Mouse (Mus musculus): ENCODE measurements around the gene Gm20696. TPM values are rescaled to one million over a fixed set of nuclear protein-coding genes. Genes with fewer than 3 reads are reported as not detected.

Gene Gm20696
- total RNA-seq, 2 experiments from 2014 or later: 6.2 to 6.5 TPM

DNA sequence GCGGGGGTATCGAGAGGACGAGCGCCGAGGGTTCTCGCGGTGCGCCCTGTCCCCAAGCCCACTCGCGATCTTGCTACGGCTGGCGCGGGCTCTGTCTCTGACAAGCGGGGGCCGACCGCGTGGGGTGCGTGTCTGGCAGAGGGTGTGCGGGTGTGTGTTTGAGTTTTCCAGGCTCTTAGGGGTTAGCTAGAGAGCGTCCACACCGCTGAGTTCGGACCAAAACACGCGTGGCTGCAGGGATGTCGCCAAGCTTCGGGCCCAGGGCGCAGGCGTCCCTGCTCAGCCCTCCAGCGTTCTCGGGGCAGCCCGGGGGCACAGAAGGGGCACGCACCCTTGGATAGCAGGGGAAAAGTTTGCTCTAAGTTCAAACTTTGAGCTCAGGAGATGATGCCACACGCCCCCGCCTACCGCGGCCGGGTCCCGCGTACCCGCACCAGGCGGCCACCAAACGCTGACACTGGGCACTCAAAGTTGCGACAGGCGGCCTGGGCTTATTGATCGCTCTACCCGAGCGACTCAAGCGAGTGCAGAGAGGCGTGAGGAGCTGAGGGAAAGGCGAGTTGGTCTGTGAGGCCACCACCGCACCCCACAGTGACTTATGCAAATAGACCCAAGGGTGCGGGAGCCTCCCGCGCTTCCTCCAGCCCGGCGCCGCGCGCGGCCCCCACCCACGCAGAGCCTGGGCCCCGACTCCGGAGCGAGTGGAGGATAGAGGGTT lies 144.8 kb downstream of the Gm20696 start:
- peak; percentile 22 to 36 for DNase-seq (ENCODE audit: low spot score in 2 of 2)

DNA sequence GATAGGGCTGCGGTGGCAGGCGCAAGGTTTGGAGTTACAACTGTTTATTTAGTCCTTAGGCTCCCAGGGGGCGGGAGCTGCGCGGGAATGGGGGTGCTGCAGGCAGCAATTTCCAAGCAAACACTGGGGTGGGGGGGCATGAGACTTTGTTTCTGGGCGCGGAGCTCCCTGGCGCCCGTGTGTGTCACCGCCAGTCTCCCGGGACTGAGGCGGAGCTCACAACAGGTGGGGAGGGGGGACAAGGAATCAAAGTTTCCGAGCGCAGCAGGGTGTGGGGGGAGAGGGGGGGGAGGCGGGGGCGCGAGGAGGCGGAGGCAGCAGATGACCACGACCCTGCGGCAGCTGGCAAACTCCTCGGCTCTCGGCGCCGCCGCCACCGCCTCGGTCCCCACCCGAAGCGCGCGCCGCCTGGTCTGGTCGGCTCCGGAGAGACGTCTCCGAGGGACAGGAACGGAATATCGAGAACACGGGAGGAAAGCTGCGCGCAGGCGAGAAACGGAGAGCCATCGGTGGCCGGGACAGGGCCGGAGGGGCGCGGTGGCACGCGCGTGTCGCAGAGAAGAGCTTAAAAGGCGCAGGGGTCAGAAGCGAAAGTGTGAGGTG lies 145.5 kb downstream of the Gm20696 start:
- DNase-seq (ENCODE audit: low spot score in 2 of 2): peak; percentile 22 to 32

DNA sequence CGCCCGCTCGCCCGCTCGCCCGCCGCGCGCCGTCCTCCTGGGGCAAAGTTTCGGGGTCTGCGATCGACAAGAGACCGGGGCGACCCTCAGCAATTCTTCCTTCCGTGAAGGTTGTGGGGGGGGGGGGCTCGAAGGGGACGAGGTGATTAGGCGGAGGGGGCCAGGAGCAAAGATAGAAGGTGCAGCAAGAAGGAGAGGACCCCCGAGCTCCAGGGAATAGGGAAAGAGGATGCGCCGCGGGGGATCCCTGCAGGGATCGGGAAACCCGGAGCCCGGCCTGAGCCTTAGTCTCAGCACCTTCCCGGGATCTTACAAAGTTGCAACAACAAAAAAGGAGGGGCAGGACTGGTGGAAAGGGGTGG lies 145.9 kb downstream of the Gm20696 start:
- DNase-seq (ENCODE audit: low spot score in 2 of 2): no peak

DNA sequence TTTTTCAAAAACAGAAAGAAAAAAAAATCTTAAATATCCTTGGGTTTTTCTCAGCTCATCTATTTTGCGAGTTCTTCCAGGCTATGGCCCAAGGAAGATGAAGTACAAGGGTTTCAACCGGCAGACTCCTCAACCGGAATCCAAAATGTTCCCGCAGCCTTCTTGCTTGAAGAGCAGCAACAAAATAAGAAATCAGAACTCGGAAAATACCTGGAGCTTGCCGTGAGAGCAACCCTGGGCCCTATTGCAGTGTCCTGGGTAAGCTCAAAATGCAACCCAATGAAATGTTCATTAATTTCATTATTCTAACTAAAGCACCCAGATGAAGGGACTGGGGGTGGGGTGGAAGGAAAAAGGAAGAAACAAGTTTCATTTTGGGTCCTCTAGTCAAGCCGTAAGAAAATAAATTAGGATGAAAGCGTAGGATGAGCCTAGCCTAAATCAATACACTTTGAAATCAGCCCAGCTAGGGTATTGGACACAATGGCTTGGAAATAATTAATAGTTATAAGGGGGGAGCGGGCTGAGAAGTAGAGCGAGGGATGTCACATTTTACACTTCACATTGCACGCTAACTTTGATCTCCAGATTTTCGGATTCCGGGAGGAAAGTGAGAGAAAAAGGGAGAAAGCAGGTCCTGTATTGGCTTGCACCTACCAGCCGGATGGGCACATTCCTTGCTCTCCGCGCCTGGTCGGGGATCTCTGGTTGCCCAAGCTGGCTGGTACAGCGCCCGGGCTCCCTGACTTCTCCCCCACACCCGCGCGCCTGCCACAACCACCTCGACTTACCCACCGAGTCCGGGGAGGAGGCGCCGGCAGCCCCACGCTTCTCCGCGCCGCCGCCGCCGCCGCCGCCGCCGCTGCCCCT lies 146.6 kb downstream of the Gm20696 start:
- DNase-seq (ENCODE audit: low spot score in 2 of 2): peak; percentile 16 to 20

DNA sequence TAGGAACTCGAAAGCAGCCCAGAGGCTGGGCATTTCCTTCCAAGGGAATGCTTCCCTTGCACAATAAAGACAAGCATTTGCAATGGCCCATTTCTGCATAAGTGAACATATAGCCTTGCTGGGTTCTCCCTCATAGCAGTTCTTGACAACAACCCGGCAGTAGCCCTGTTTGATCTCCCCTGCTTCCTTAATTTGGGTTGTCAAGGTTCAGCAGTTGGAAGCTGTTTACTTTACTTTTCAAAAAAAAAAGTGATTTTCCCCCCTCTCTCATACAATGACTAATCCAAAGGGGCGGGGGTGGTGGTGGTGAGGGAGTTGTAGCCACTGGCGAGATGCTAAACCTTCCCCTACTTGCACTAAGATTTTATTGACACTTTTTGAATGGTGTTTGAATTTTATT lies 147.5 kb downstream of the Gm20696 start:
- DNase-seq (ENCODE audit: low spot score in 2 of 2): no peak

DNA sequence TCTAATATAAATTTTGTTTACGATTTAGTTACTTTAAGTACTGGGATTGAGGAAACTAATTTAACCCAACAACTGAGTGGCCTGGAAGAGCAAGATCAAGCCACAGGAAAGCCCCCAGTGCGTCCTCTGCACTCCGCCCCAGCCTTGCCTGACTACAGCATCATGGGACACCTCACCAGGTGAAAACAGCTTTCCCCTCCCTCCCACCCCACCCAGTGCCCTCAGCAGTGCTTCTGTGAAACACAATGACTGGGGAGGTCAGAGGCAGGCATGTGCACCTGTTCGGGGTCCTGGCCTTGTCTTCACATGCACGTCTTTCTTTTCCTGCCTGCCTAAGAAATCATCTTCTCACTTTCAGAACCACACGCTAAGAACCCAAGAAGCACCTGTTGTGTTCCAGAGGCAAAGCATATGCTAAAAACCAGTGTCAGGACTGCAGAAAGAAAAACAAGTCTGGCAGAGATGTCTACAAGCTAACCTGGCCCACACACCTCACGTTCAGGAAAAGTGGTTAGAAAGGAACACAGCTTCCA lies 150.9 kb downstream of the Gm20696 start:
- no peak for DNase-seq (ENCODE audit: low spot score in 2 of 2)

DNA sequence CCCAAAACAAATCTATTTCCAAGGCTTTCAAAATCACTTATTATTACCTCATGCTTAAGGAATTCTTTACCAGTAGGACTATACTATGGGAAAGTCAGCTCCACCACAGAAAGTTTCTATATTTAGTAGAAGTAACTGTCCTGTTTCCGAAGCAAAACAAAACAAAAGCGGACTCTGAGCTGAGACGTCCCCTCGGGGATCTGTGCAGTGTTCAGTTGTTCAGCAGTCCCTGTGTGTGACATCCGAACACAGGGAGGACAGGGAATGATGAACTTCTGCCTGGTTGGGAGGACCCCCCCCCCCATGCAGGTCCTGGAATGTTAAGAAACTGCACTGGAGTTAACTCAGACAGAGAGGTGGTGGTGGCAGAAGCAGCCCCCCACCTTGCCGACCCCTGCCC lies 154.7 kb downstream of the Gm20696 start:
- DNase-seq (ENCODE audit: low spot score in 2 of 2): no peak

DNA sequence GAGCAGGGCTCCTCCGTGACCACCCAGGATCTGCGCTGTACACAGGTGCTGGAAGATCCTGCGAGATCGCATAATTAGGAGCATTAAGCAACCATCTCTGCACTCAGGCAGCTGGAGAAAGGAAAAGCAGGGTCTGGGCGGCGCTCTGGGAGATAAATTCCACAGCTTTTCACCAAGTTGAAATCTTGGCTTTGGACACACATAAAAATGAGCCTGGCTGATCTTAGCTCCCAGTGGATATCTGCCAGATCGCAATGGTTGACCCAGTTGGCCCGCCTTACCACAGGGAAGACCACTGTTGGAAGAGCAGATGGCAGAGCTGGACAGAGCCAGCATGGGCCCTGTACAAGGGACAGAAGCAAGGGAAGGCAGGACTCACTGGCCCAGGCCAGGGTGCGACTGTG lies 157.4 kb downstream of the Gm20696 start:
- DNase-seq (ENCODE audit: low spot score in 2 of 2): peak; percentile 16 to 60

DNA sequence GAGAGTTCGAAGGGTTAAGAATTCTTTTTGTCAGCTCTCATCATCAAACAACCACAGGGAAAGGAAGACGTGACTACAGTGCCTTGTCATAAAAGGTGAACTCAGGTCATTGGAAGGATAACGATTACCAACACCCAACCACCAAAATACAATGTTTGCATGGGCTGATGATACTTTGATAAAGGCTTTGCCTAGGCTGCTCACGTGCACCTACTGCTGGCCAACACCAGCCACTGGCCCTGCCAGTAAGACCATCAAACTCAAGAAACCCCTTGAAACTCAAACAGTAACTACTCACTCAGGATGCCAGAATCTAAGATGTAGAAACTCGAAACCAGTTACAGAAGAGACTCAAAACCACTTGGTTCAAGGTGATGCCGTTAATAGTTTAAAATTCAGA lies 159.8 kb downstream of the Gm20696 start:
- DNase-seq (ENCODE audit: low spot score in 2 of 2): no peak

DNA sequence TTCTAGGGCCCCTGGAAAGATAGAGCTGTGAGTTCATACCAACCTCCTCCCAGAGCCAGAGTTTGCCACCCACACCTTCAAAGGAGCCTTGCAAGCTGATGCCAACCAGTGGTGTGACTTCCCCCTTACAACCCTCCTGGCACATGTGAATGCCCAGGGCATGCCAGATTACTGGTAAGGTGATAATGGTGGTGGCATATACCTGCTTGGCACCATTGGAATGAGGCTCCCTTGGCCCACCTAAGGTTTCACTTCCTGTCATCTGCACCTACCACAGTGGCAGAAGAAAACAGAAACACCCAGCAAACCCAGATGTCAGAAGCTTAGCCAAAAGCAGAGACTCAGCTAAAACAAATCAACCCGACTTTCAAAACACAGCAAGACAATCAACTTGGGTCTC lies 162.9 kb downstream of the Gm20696 start:
- no peak for DNase-seq (ENCODE audit: low spot score in 2 of 2)

DNA sequence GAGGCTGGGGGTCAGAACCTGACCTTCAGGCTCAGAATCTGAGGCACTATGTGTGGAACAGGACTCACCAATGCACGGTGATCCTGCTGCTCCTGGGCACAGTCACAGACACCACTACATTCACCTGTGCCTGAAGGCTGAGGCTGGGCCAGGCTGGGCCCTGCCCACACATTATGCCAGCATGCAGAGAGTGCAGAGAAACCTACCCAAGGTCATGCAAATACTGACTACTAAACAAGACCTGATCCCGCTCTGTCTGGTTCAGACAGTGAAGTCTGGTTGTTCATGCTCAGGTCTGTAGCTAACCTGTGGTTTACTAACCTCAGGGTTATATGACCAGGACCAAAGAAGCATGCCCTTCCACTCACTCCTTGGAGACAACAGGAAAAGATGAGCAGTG lies 163.9 kb downstream of the Gm20696 start:
- no peak for DNase-seq (ENCODE audit: low spot score in 2 of 2)

DNA sequence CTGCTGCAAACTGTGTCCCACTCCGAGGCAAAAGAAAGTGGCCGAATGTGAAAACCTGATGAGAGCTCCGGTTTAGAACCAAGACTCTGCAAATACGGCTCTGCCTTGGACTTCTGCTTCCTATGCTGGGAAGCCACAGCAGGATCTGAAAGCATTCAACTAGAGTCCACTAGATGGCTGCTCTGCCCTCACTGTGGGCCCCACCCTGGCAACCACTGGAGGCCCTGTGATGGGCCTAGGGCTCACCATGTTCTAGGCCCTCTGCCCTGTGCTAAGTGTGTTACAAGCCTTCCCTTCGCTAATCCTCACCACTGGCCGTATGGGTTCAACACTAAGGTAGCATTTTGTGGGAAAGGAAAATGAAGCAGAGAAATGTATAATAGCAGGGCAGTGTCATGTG lies 164.3 kb downstream of the Gm20696 start:
- no peak for DNase-seq (ENCODE audit: low spot score in 2 of 2)

DNA sequence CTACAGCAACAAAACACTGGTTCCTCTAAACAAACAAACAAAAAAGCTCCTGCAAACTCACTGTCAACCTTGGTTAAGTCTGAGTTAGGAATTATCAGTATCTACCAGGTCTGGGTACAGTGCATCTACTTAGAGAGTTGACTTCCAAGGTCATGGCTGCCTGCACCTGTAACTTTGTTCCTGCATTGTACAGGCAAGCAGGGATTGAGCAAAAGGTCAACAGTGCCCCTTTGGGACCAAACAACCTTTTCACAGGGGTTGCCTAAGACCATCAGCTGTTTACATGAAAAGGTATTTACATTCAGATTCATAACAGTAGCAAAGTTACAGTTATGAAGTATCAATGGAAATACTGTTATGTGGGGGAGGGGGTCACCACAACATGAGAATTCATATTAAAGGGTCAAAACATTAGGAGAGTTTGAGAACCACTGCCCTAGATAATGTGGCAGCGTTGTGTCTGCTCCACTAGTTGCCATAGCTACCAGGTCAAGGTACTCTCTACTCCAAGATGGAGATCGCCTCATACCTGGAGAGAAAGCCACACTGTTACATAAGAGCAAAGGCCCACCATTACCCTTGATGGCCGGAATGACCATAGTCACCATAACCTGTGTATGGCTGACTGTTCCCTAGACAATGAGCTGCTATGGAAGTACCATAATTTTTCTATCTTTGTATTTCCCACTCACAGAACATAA lies 165.9 kb downstream of the Gm20696 start:
- no peak for DNase-seq (ENCODE audit: low spot score in 2 of 2)

DNA sequence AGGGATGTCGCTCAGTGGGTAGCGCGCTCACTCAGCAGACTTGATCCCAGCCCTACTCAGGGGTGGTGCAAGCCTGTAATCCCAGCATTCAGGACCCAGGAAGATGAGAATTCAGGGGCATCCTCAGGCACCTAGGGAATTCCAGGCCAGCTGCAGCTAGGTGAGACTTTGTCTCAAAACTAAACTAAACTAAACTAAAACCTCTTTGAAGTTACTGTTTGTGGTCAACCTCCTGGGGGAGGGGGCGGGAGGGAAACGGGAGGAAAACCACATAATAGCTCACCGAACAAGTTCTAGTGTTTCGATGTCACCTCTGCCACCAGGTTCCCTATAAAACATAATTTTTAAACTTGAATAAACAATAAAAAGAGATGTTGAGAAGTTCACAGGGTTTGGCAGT lies 168.5 kb downstream of the Gm20696 start:
- DNase-seq (ENCODE audit: low spot score in 2 of 2): no peak

DNA sequence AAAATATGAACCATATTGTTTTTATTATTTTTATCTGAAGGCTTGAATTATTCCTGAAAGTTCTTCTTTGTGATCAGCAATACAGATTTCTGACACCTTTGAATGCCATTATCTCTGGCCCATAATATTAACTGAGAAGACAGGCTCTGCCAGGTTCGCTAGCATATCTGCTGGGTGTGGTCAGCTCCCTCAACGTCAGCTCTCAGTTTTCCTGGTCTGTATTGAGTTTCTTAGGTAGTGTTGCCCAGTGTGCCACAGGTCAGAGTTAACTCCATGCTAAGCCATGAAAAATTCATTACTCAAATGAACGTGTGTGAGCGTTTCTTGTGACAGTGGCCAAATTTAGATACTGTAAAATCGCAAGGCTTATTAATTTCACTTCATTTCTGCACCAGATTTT lies 170.5 kb downstream of the Gm20696 start:
- no peak for DNase-seq (ENCODE audit: low spot score in 2 of 2)

DNA sequence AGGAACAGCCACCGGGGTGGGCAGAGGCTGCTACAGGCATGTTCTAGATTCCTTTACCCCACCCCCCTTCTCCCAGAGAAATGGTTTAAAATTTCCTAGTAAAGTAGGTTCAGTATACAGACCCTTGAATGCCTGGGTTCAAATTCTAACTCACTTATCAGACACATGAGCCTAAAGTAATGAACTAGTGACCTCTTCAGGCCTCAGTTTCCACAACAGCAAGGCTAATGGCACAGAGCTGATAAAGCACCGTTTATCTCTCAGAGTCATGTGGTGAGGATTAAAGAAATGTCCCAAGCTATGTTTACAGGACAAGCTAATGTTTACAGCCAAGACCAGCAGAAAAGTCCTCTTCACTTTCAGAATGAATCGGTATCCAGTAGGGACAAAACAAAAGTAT lies 173.7 kb downstream of the Gm20696 start:
- DNase-seq (ENCODE audit: low spot score in 2 of 2): no peak

DNA sequence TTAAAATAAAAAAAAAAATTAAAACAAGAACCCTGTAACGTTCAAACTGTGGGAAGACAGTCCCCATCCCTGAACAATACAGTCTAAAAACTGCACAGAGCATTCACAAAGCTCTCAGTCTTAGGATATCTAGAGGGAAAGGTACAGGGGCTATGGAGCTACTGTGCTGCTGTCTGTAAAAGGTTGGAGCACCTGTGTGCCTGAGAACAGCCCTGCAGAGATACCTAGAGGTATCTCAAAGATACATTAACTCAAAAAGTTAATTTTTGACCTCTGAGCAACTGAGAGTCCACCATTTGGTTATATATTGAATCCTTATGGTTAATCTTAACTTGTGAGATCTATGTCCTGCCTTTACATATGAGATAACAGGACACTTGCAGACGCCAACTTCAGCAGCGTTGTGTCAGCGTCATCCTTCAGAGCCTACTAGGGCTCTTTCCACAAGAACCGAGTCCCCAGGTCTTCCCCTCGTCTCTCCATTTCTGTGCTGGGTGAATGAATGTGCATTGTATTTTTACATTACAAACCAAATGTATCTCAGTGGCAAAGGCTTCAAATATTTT lies 174.5 kb downstream of the Gm20696 start:
- DNase-seq (ENCODE audit: low spot score in 2 of 2): no peak

DNA sequence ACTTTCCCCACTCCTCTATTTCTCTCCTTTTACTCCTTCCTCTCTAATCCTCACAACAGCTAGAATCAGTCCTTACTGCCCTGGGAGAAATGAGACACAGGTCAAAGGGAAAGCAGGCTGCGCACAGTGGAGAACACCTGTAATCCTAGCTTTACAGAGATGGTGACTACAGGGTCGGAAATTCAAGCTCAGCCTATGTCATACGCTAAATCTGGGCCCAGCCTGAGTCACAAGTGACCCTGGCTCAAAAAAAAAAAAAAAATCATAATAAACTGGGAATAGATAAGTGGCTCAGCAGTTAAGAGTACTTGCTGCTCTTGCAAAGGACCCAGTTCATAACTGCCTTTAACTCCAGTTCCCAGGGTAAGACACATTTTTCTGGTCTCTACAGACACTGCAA lies 175.5 kb downstream of the Gm20696 start:
- DNase-seq (ENCODE audit: low spot score in 2 of 2): no peak

DNA sequence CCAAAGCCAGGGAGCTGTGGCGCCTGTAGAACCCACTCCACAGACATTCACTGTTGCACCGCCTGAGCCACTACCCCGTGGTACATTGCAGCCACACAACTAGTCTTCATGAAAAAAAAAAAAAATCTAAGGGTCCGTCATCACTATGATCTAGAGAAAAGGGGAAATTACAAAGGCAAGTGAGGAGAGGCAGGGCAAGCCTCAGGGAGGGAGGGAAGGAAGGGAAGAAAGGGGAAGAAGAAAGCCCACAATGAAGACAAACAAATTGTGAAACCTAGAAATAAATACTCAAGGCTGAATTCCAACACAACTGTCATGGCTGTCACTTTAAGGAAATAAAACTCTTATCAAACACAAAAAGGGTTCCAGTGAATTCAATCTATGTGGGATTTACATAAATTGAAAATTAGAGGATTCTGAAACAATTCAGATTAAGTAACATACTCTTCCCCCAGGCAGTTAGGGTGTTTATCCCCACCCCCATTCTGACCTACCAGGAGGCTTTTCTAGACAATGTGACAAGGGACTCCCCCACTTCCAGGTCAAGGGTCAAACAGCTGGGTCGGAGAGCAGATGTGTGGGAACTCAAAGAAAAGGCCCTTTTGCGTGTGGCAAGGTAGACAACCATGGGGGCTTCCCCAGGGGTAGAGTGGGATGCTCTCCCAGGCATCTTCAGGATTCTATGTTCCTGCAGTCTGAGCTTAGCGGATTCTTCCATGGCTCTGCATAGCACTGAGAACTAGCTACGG lies 176.5 kb downstream of the Gm20696 start:
- DNase-seq (ENCODE audit: low spot score in 2 of 2): no peak

DNA sequence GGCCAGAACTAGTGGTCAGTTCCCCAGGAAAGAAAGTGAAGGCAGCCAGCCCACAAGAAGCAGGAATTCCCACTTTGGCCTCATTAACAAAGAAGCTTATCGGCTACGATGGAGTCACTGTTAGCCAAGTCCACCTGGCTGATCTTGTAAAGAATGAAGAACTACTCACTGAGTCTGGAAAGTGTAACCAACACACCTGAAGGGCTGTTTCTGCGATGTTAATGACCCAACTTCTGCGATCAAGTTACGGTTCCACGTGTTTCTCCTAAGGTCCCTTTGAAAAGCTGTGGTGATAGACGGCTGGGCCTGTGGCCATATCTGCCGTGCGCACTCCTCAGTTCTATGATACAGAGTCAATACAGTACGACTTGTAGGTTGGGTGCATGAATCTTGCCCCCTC lies 177.2 kb downstream of the Gm20696 start:
- no peak for DNase-seq (ENCODE audit: low spot score in 2 of 2)

All from layer of hippocampus, postnatal 14 days (tissue).